Mouse (Mus musculus) gastrocnemius, adult 2 months (tissue): ENCODE measurements at regions not wholly inside any gene's neighbourhood (a gene's known extent, or its start where the extent isn't known, plus 50 kb on each side); places are given as distances from the start of the nearest gene placed in this dataset.

ENCODE experiments used
- DNase-seq: peaks from one replicate; pipeline ENCODE4 v3.0.0; 2022
- H3K27ac ChIP-seq: fragments of 200-600 bp; 2 replicates; pipeline ENCODE4 v1.8.1; 2022; ENCODE audit warnings: mild to moderate bottlenecking
- H3K4me3 ChIP-seq: fragments of 200-600 bp; 2 replicates; pipeline ENCODE4 v1.8.1; 2022; ENCODE audit warnings: mild to moderate bottlenecking, moderate library complexity
- CTCF ChIP-seq: fragments of 200-600 bp; IDR thresholded peaks from 2 replicates; pipeline ENCODE4 v1.8.1; 2022; ENCODE audit warnings: antibody characterized with exemption, mild to moderate bottlenecking, moderate library complexity
- intact Hi-C: fragments of 180-260 bp; cut with DNase I; formaldehyde crosslinking; loops from one replicate; pipeline ENCODE4 v1.15.1; 2025

GRCm38 (mm10) chr9:115637114-115637513 lies 272.1 kb upstream of the Gadl1 start:
- Histone ChIP-seq H3K27ac (no peak overlapping the region), H3K4me3 (no peak overlapping the region)
- intact Hi-C loops, result no loop called here
- TF ChIP-seq CTCF, result no peak
- no peak for DNase-seq

- no peak for DNase-seq
- no peak overlapping the region for H3K4me3 ChIP-seq
- intact Hi-C loops, result no loop called here
- TF ChIP-seq CTCF, result no peak
- no peak overlapping the region for H3K27ac ChIP-seq
Measured at GRCm38 (mm10) chr9:115640781-115641180, 268.5 kb upstream of the Gadl1 start.

GRCm38 (mm10) chr9:115642032-115642431 lies 267.2 kb upstream of the Gadl1 start:
- Histone ChIP-seq H3K27ac (no peak overlapping the region), H3K4me3 (no peak overlapping the region)
- no peak for DNase-seq
- no peak for TF ChIP-seq CTCF
- intact Hi-C loops, result no loop called here

GRCm38 (mm10) chr9:115644953-115645352 lies 264.3 kb upstream of the Gadl1 start:
- H3K27ac ChIP-seq, result no peak overlapping the region
- no peak for DNase-seq
- no peak overlapping the region for H3K4me3 ChIP-seq
- TF ChIP-seq CTCF, result no peak
- intact Hi-C loops, result no loop called here

- intact Hi-C loops, result no loop called here
- H3K27ac ChIP-seq, result no peak overlapping the region
- no peak for DNase-seq
- H3K4me3 ChIP-seq, result no peak overlapping the region
- TF ChIP-seq CTCF, result no peak
Measured at GRCm38 (mm10) chr9:115646226-115646625, 263.0 kb upstream of the Gadl1 start.

GRCm38 (mm10) chr9:115651708-115652107 lies 257.5 kb upstream of the Gadl1 start:
- no peak for DNase-seq
- H3K4me3 ChIP-seq, result no peak overlapping the region
- intact Hi-C loops, result no loop called here
- H3K27ac ChIP-seq, result no peak overlapping the region
- no peak for TF ChIP-seq CTCF

GRCm38 (mm10) chr9:115653116-115653515 lies 256.1 kb upstream of the Gadl1 start:
- DNase-seq, result no peak
- TF ChIP-seq CTCF, result no peak
- intact Hi-C loops, result no loop called here
- Histone ChIP-seq H3K4me3 (no peak overlapping the region), H3K27ac (no peak overlapping the region)

- Histone ChIP-seq H3K27ac (no peak overlapping the region), H3K4me3 (no peak overlapping the region)
- intact Hi-C loops, result no loop called here
- no peak for TF ChIP-seq CTCF
- no peak for DNase-seq
Measured at GRCm38 (mm10) chr9:115654933-115655332, 254.3 kb upstream of the Gadl1 start.

- DNase-seq, result no peak
- Histone ChIP-seq H3K27ac (no peak overlapping the region), H3K4me3 (no peak overlapping the region)
- intact Hi-C loops, result no loop called here
- no peak for TF ChIP-seq CTCF
Measured at GRCm38 (mm10) chr9:115656538-115656937, 252.7 kb upstream of the Gadl1 start.

GRCm38 (mm10) chr9:115656994-115657713 lies 252.1 kb upstream of the Gadl1 start:
- no peak for DNase-seq
- no peak overlapping the region for H3K4me3 ChIP-seq
- TF ChIP-seq CTCF, result no peak
- no peak overlapping the region for H3K27ac ChIP-seq
- intact Hi-C loops, result no loop called here

GRCm38 (mm10) chr9:115658477-115658876 lies 250.8 kb upstream of the Gadl1 start:
- DNase-seq, result no peak
- no peak for TF ChIP-seq CTCF
- H3K27ac ChIP-seq, result no peak overlapping the region
- H3K4me3 ChIP-seq, result no peak overlapping the region
- intact Hi-C loops, result no loop called here

- no peak for TF ChIP-seq CTCF
- H3K4me3 ChIP-seq, result no peak overlapping the region
- intact Hi-C loops, result no loop called here
- DNase-seq, result no peak
- no peak overlapping the region for H3K27ac ChIP-seq
Measured at GRCm38 (mm10) chr9:115660371-115660770, 248.9 kb upstream of the Gadl1 start.

- intact Hi-C loops, result no loop called here
- Histone ChIP-seq H3K4me3 (no peak overlapping the region), H3K27ac (no peak overlapping the region)
- no peak for DNase-seq
- no peak for TF ChIP-seq CTCF
Measured at GRCm38 (mm10) chr9:115661834-115662425, 247.3 kb upstream of the Gadl1 start.
